Mouse (Mus musculus) gastrocnemius, postnatal 4 days (tissue): ENCODE data around the gene Plcg1. TPM values are rescaled to one million over a fixed set of nuclear protein-coding genes. Genes with fewer than 3 reads are reported as not detected.

Source experiments
- DNase-seq, 2 experiments: peaks; one replicate each; pipeline ENCODE4 v3.0.0; 2021 to 2022; ENCODE audit warnings: low spot score in 2 of 2, mixed read lengths in 2 of 2
- total RNA-seq, 2 experiments: library from RNA; stranded (reverse); gene quantifications; 2 replicates each; pipeline ENCODE4 v1.2.3; 2021

The Plcg1 gene
- total RNA-seq, 2 experiments from 2014 or later: 83.0 to 96.6 TPM

DNA sequence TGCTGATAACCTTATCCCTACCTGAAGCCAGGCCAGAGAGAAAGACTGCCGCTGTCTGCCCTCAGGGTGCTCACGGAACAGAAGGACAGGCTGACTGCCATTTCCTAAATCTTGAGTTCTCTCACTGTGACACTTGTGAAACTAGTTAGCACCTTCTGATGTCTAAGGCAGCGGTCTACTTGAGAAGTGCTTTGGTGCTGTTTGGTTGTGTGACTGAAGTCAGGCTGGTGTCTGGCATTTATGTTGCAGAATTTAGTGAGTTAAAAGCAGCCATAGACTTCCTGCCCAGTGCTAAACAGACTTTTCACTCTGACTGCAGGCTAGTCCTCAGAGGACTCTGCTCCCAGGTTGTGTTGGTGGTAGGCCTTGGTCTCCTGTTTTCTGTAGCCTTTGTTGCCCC is 3.2 kb downstream of the Plcg1 start:
- no peak for DNase-seq

DNA sequence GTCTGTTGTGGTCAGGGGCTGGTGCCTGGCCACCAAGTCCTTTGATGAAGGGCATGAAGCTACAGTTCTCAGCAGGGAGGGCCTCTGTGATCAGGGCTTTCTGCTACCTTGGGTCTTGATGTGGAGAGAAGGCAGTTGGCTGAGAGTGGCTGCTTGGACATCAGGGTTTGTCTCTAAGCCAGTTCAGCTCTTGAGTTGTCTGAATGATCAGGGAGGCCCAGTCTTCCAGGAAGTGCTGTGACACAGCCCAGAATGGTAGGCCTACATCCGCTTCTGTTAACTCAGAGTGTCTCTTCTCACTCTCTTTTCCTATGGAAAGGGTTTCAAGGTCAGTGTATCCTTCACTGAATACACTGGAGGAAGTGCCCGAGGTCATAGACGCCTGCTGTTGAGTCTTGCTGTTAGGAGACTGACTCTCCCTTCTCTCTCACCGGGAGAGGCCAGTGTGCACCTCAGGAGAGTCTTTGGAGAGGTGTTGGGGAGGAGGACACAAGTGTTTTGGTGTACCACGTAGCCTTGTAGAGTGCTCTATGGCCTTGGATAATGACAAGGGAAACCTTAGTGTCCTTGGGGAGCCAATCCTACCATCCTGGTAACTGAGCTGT is 4.7 kb downstream of the Plcg1 start:
- DNase-seq: no peak

DNA sequence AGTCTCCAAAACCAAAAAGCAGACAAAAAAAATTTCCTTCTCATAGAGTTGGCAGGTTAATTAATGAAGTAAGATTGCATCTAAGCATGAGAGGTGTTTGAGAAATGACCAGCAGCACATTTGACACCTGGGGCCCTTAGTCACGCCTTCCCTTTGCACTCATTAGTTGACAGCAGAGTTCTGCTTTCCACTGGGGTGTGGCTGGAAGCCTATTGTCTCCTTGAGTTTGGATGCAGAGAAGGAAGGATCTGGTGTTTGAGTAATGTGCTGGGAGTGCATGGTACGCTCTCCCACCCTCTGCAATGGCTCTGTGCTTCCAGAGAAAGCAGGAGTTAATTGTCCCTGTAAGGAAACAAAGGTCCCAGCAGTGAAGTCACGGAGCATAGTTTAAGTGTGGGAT is 5.4 kb downstream of the Plcg1 start:
- DNase-seq: no peak

DNA sequence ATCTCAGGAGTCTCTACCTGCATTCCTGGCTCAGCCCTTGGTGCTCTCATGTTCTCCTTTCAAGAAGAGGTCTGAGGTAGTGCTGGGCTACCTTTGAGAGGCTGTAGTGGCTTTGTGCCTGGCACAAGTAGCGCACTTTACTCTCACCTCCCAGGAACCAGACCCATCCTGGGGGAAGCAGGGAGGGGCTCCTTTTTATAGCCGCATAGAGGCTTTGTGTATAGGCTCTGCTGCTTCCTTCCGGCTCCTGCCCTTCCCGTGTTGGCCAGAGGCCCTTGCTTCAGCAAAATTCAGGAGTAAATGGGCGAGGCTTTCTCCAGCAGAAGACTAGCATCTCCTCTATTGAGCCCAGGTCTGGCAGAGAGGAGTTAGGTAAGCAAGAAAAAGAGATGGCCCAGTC is 7.3 kb downstream of the Plcg1 start:
- DNase-seq: no peak

DNA sequence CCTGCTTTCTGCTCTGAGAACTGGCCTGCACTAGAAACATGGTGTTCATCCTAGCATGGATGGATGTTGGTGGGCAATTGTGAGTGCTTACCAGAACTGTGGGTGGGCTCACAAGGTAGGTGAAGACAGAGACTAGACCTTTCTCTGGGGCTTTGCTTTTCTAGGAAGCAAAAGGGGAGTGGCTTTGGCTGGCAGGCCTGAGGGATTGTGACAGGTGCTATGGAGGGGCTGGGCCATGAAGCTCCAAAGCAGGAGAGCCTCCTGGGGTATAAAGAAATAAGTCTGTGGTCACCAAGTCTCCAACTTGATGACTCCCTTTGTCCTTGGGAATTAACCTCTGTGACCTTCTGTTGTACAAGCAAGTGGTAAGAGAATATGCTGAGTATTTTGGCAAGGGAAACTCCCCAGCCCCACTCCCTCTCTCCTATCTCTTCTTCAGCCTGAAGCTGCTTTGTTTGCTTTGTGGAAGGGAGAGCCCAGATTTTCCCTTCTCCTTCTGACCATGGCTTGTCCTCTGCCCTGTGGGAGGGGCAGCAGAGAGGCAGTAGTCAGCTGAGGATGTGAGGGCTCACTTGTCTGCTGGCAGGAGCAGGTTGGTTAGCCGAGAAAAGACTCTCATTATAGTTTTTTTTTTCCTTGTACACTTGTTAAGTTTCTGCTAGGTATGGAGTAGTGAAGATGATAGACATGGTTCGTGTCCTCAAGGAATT is 8.7 kb downstream of the Plcg1 start:
- DNase-seq: no peak

DNA sequence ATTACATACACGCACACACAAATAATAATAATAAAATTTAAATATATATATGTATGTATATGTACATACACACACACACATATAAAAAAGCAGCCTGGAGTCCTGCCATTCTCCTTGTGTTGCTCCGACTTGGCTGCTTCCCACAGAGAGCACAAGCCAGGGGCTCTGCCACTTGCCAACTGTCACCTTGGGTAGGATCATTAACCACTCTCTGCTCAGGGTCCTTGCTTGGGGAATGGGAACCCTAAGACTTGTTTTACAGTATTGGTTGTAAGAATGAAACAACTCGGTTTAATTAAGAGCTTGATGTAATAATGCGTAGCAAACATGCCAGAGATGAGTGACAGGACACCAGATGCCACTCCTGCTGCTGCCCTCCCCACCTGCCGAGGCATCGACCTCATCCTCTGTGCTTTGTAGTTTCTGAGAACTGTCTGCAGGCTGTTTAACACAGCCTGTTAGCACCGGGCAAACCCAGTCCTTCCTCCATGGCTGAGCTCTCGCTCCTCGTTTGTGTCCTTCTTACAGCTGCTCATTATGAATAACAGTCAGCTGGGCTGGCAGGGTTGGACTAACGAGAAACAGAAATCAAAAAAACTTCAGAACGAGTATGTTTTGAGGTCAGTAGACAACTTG is 9.5 kb downstream of the Plcg1 start:
- DNase-seq: no peak

DNA sequence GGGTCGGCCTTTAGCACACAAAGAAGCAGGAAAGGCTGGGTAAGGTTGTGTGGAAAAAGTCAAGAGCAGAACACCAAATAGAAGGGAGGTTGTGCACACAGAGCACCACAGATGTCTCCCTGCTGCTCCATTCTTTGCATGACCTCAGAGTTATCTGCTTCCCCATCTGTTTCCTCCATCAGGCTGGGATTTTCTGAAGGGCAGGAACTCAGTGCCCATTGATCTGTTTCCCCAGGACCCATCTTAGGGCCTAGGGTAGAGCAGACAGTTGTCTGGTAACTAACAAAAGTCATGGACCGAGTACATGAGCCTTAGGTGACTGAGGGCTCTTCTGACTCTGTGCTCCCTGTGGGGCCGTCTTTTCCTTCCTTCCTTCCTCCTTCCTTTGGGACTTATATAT is 10.5 kb downstream of the Plcg1 start:
- DNase-seq: no peak

DNA sequence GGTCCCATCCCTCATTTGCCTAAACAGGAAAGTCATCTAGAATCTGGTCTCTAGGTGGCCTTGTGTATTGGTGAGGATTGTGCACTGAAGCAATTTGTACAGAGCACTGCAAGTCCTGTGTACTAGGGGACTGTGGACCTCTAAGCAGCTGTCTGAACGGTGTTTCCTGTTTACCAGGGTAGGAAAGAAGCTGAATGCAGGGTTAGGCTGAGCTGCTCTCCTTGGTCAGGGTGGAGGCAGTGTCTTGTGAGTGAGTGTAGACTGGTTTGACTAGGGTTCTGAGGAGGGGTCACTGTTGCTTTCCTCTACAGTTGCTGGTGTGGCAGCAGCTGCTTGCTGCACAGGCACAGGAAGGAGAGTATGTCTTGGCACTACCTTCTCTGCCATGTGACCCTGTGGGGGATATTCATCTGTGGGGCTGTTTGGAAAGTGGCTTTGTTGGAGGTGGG is 11.1 kb downstream of the Plcg1 start:
- DNase-seq: no peak

DNA sequence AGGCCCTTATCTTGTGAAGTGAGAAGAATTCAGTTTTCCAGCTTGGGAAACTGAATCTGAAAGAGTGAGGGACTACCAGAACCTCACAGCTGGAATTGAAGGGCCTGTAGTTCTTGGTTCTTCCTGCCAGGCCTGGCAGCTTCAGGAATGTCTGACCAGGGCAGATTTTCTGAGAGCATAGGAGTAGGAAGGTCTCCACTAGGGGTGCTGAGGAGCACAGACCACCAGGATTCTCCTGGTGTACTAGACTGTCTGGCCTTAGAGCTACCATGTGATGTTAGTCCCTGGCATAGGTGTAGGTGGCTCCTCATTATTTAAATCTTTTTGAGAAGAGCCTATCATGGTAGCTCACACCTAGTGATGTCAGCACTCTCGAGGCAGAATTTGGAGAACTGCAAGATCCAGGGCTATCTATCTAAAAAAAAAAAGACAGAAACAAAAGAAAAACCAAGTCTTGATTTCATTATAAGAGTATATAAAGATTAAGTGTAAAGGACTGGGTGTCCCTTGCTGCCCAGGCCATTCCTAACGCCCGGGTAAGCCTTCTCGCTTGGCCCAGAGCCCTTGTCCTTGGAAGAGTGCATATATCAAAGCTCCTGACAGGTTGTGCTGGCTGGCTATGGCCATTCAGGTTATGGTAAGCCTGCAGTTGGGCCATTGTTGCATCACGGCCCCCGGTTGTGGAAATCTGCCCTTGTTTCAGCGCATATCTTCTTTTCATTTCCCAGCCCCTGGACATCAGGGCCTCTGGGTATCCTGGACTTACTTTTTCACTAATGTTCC is 13.1 kb downstream of the Plcg1 start:
- peak; percentile 51 to 76 for DNase-seq

DNA sequence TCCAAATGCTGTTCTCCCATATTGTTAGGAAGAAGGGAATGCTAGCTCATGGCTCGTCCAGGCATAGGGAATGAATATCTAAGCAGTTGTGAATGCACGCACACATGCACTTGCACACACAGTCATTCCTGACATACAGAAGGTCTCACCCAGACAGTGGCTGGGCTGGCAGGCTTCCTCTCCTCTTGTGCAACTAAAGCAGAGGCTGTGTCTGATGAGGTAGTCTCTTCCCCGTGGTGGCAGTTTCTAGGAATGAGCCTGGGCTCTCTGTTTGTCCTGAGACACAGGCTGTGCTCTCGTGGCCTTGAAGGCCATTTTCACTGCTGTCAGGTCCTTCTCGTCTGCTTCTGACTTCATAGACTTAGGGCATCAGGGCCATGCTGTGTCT is 13.7 kb downstream of the Plcg1 start:
- DNase-seq: no peak

DNA sequence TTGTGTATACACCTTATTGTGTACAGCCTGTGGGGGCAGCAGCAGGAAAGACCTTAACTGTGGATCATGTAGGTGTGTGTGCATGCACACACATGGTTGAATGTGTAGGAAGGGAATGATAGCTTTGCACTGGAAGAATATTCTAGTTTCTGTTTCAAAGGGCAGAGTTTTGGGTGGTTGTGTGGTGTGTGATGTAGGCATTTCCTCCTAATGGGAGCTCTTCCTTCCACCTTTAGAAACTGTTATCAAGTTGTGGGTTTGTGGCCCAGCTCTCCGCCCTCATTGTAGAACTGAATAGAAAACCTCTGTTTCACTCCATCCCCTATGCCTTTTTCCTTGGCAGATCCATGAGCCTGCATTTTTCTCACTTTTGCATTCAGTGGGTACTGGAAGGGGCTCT is 14.4 kb downstream of the Plcg1 start:
- no peak for DNase-seq

DNA sequence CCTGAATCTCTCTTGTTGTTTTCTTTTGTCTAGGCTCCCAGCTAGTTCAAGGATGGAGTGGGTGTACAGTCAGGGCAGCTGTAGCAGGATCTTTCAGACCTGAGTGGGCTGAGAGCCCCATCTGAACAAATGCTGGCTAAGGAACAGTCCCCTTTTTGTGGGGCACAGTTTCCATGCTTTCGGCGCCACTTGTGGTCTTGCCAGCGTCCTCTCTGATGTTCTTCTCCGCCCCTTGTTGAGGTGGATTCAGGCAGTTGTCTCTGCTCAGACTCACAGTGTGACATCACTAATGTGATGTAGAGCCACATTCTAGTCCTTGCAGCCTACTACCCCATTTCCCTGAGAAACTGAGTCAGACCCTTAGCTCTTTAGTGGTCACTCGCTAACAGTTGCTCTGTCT is 15.5 kb downstream of the Plcg1 start:
- no peak for DNase-seq

DNA sequence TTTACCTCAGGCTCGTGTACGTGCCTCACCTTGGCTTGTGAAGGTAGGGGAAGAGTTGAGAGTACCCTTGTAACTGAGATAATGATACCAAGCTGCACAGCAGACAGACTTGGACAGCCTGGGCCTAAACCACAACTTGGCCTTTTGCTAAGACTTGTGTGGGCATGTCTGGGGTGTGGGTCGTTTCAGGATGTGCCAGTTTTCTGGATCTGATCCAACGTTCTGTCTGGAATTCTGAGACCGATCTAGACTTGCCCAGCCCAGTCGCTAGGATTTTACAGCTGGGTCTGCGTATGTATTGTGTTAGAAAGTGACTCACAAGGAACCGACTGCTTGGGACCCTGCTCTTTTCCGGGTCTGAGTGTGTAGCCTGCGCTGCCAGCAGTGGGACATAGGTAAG is 16.0 kb downstream of the Plcg1 start:
- no peak for DNase-seq

DNA sequence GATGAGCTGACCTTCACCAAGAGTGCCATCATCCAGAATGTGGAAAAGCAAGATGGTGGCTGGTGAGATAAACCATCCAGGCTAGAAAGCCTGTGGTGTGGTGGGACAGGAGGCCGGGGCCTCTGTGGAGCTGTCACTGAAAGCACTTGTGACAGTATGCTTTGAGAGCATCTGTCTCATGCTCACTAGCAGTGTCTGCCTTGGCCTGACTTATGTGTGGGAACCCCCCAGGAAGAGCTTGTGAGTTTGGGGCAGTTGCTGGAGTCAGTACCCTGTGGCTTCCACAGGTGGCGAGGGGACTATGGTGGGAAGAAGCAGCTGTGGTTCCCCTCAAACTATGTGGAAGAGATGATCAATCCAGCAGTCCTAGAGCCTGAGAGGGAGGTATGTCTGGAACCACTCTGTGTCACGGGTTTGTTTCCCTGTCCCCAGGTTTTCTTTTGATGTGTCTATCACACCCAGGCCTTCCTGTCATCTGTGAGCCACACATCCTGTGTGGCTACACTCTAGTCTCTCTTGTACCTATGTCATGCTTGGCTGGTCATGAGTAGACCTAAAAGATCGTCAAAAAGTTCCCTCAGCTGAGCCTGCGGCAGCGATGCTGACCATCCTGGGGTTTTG is 25.6 kb downstream of the Plcg1 start:
- DNase-seq: no peak

DNA sequence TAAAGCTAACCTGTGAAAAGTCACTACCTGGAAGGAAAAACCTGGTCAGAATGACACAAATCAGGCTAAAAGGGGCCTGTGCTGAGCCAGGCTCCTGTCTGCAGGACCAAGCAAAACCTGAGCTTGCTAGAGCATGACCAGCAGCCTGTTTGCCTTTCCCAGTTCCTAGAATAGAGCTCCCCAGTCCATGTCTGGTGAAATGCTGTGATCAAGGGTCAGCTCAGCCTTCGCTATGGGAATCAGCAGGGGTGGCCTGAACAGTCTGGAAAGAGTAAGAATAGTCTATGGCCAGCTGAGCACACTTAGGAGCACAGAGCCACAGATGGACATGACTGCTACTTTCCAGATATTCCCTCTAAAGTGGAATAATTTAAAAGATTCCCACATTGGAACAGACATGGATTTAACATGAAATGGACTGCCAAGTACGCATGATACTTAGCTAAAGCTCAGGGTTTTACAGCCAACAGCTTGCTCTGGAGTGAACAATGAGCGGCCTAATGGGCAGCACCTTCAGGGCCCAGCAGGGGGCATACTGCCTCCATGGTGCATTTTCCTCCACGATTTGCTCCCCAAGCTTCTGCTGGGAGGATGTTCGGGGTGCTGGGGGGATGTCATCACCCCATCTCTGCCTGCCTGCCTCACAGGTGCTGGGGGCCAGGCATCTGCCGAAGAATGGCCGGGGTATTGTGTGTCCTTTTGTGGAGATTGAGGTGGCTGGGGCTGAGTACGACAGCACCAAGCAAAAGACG is 29.5 kb downstream of the Plcg1 start:
- DNase-seq: peak in 1 of 2 experiments; percentile 50

DNA sequence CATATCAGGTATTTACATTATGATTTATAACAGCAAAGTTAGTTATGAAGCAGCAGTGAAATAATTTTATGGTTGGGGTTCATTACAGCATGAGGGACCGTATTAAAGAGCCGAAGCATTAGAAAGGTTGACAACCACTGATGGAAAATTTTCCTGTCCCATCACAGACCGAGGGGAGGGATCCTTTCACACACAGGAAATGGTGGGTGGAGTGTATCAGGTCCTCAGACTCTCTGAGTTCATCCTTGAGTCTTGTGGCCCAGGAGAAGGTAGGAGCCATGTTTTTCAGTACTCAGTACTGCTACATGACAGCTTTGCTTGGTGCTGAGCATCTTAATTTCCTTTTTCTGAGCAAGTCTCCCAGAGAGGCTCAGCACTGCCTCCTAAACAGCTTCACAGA is 32.7 kb downstream of the Plcg1 start:
- no peak for DNase-seq

DNA sequence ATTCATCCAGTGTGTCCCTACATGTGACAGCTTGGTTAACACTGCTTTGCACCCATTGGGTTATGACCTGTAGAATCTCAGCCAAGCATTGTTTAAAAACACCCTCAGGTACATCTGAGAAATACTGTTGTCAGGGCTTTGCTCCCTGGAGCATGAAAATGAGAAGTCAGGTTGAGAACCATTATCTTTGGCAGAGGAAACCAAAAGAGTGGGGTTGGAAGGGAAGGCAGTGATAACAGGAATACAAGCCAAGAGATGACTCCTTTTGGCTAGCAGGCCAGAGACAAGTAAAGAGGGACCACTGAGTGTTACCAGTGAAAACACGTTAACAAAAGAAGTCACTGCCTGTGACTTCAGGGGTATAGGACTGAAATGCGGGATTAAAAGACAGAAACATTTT is 33.3 kb downstream of the Plcg1 start:
- DNase-seq: no peak

DNA sequence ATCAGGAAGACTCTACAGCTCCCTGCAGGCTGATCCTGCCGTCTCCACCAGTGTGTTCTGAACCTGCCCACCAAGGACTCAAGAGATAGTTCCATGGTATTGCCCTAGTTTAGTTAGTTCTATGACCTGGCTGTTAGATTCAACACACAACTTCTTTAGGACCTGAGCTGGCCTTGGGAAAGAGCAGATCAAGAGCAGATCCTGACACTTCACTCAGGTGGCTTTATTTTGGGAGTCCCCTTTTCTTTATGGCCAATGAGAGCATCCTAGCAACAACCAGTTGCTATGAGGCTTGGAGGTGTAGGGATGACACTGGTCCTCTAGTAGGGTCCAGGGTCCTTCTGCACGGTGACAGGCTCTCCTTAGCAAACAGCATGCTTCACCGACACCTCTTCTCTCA is 34.0 kb downstream of the Plcg1 start:
- DNase-seq: no peak

DNA sequence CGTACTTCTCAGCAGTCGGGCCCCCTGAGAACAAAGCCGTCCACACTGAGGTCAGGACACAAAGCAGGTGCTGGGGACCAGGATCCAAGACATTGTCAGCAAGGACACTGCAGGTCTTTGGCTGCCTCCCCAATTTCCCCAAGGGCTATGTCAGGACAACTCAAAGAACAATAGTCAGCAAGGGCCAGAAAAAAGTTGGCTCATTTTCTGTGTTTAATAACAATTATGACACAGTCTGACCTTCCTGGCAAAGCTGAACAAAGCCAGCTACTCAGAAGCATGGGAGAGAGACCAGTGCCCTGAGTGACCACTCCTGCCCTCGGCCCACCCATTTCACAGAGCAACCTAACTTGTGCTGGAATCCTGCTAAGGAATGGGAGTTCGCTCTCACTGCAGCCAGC is 35.3 kb downstream of the Plcg1 start:
- DNase-seq: peak in 1 of 2 experiments; percentile 63

DNA sequence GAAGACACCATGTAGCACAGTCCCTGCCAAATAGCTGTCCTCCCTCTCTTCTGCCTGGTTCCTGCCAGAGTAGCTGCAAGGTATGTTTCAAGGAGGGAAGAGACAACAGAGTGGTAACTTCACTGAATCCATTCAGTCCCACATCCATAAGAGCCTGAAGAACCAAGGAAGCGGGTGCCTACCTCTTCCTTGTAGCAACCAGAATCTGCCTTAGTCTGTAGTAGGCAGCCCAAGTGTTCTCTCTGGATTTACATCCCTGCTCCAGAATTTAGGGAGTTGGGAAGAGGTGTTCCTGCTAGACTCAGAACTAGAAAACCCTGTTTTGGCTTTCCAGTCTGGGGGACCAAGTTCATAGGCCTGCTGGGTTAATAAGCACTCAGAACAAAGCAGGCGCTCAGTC is 36.1 kb downstream of the Plcg1 start:
- no peak for DNase-seq
